Mouse (Mus musculus) hindbrain, postnatal 0 days (tissue): ENCODE measurements around the gene 9430097D07Rik. TPM values are rescaled to one million over a fixed set of nuclear protein-coding genes. Genes with fewer than 3 reads are reported as not detected.

Experiments
- ATAC-seq: fragments of 200-750 bp; cut with Nextera tagmentation; 2 replicates; pipeline ENCODE4 v1.8.0; 2017; ENCODE audit warnings: mild to moderate bottlenecking, moderate TSS enrichment, moderate library complexity
- DNase-seq: peaks from one replicate; pipeline ENCODE4 v3.0.0-alpha.2; 2015; ENCODE audit warnings: low spot score
- H3K27ac ChIP-seq: fragments of 300-500 bp; sonication (generic); 2 replicates; pipeline ENCODE4 v1.5.1; 2014; ENCODE audit warnings: mild to moderate bottlenecking
- H3K27me3 ChIP-seq: fragments of 300-500 bp; sonication (generic); 2 replicates; pipeline ENCODE4 v1.6.1; 2014; ENCODE audit warnings: low read length, mixed read lengths; ENCODE audit not compliant: insufficient read depth
- H3K36me3 ChIP-seq: fragments of 300-500 bp; sonication (generic); 2 replicates; pipeline ENCODE4 v1.6.1; 2014; ENCODE audit warnings: low read length, mixed read lengths; ENCODE audit not compliant: insufficient read depth
- H3K4me1 ChIP-seq: fragments of 300-500 bp; sonication (generic); 2 replicates; pipeline ENCODE4 v1.6.1; 2014; ENCODE audit warnings: antibody characterized with exemption, low read length, mixed read lengths; ENCODE audit not compliant: insufficient read depth
- H3K4me2 ChIP-seq: fragments of 300-500 bp; sonication (generic); 2 replicates; pipeline ENCODE4 v1.6.1; 2014; ENCODE audit warnings: low read depth, mild to moderate bottlenecking, low read length, moderate library complexity, mixed read lengths
- H3K4me3 ChIP-seq: fragments of 300-500 bp; sonication (generic); 2 replicates; pipeline ENCODE4 v1.5.1; 2014; ENCODE audit warnings: low read length
- H3K9ac ChIP-seq: fragments of 300-500 bp; sonication (generic); replicated peaks from 2 replicates; pipeline ENCODE4 v1.6.1; 2014; ENCODE audit warnings: mild to moderate bottlenecking, low read length, moderate library complexity, mixed read lengths
- H3K9me3 ChIP-seq: fragments of 300-500 bp; sonication (generic); 2 replicates; pipeline ENCODE4 v1.6.1; 2016; ENCODE audit warnings: low read length, mixed read lengths
- CTCF ChIP-seq: IDR thresholded peaks from 2 replicates; pipeline ENCODE4 v1.5.1; 2016; ENCODE audit warnings: antibody characterized with exemption, control low read depth, low read depth
- WGBS: fragments of 180-500 bp; shearing (Covaris S2); extraction: QIAGEN DNeasy Blood & Tissue Kit; methylation state at CpG from one replicate; pipeline ENCODE4 v1.1.7; 2014; 5-methylcytosine and 5-hydroxymethylcytosine counted together
- polyA plus RNA-seq: library from polyadenylated mRNA; unstranded; fragments of >200 nt; fragmentation: Nextera tagmentation; extraction: Ambion mirVana; gene quantifications from 2 replicates; pipeline ENCODE4 v1.2.1, GENCODE M21; 2015
- total RNA-seq: library from RNA; depleted of rRNA; stranded (reverse); fragments of >200 nt; gene quantifications from 2 replicates; pipeline ENCODE4 v1.2.3, GENCODE M21; 2014

Gene 9430097D07Rik
- total and polyA plus RNA-seq, 2 experiments from 2014 or later, result 0.21 to 0.76 TPM

DNA sequence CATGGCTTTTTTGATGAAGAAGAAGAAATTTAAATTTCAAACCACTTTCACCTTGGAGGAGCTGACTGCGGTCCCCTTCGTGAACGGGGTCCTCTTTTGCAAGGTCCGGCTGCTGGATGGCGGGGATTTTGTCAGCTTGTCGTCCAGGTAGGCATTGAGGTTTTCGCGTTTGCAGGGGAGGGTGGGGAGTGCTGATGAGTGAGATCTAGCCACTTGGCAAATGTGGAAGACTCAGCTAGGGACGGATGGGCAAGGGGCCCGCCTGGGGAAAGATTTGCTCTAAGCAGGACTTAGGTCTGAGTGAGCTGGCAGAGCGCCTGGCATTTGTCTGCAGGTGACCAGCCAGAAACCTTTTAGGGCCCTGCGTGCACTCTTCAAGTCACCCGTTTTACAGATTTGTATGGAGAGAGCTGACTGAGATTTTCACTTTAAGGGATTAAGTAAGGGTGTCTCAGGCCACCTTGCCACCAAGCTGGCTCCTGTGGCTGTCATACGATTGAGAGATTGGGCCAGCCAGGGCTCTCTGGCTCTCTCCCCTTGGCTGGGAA is 39.3 kb downstream of the 9430097D07Rik start:
- H3K9ac ChIP-seq, result peak overlapping the region; percentile 99
- no peaks in the 10 kb centered on the region for H3K27me3 ChIP-seq
- WGBS, result 2% methylated on average over 14 of the region's 14 CpGs
- H3K27ac ChIP-seq, result peak overlapping the region; percentile 94
- no peak for TF ChIP-seq CTCF
- peak; percentile 53 for DNase-seq
- H3K4me2 ChIP-seq, result peak overlapping the region; percentile 74
- no peaks in the 10 kb centered on the region for H3K36me3 ChIP-seq
- peak overlapping the region; percentile 97 for H3K4me3 ChIP-seq
- H3K9me3 ChIP-seq, result no peaks in the 10 kb centered on the region
- ATAC-seq, result no peak
- peaks cover 25% of the 10 kb centered on the region for H3K4me1 ChIP-seq

- under 1% methylated on average over 45 of the region's 56 CpGs for WGBS
- no peaks in the 10 kb centered on the region for H3K36me3 ChIP-seq
- H3K9ac ChIP-seq, result peak overlapping the region; percentile 99
- peak overlapping the region; percentile 97 for H3K4me3 ChIP-seq
- no peak for ATAC-seq
- peak overlapping the region; percentile 94 for H3K27ac ChIP-seq
- H3K4me2 ChIP-seq, result peak overlapping the region; percentile 74
- H3K4me1 ChIP-seq, result peaks cover 25% of the 10 kb centered on the region
- no peak for TF ChIP-seq CTCF
- H3K27me3 ChIP-seq, result no peaks in the 10 kb centered on the region
- no peaks in the 10 kb centered on the region for H3K9me3 ChIP-seq
- DNase-seq, result peak; percentile 68
These were observed 39.9 kb downstream of the 9430097D07Rik start for GRCm38 (mm10) chr2:32535501-32535991.

DNA sequence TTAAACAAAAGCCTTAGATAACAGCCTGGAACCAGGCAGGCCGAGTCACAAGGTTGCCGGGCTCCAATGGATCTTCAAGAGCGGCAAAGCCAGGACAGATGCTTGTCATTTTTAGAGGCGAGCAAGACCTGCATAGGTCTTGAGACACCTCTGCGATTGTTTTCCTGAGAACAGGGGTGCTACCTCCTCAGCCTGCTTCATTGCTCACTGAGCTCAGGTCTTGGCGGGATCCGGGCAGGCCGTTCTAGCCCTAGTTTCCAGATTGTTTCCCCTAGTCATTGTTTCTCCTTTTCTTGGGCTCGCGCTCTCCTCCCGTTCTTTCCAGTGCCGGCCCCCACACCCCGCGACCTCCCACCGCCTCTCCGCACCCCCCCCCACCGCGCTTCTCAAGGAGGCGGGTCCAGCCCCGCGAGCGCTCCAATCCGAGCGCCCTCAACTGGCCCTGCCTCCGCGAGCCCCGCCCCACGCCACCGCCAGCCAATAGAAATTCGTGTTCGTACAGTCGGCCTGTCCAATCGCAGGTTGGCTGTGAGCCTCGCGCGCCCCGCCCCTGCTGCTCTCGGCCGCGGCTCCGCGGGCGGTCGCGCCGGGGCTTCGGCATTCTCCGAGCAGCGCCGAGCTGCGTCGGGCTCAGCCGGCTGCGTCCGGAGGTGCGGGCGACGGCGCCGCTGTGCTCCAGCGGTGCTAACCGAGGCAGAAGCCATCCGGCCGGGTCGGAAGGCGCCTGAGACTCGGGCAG is 40.6 kb downstream of the 9430097D07Rik start, which contains the start of gene Fam102a:
Gene Fam102a (plus strand): TSS at position 600 of the 739 bp plus-strand sequence.
- peak within 1 kb of the TSS; percentile 74 for H3K4me2 ChIP-seq
- peak; percentile 97 for ATAC-seq
- peaks cover 23% of the 10 kb centered on the region for H3K4me1 ChIP-seq
- H3K27me3 ChIP-seq, result no peaks in the 10 kb centered on the region
- under 1% methylated on average over 64 of the region's 67 CpGs for WGBS
- H3K4me3 ChIP-seq, result peak within 1 kb of the TSS; percentile 97
- H3K9me3 ChIP-seq, result no peaks in the 10 kb centered on the region
- H3K9ac ChIP-seq, result peak within 1 kb of the TSS; percentile 99
- TF ChIP-seq CTCF, result no peak
- DNase-seq, result peak; percentile 98
- H3K27ac ChIP-seq, result peak within 1 kb of the TSS; percentile 94
- H3K36me3 ChIP-seq, result no peaks in the 10 kb centered on the region

GRCm38 (mm10) chr2:32534061-32534732 is 41.3 kb downstream of the 9430097D07Rik start:
- Histone ChIP-seq H3K27me3 (no peaks in the 10 kb centered on the region), H3K4me3 (peak overlapping the region; percentile 97), H3K36me3 (no peaks in the 10 kb centered on the region), H3K4me2 (peak overlapping the region; percentile 74), H3K9ac (peak overlapping the region; percentile 47), H3K9me3 (no peaks in the 10 kb centered on the region), H3K4me1 (peaks cover 16% of the 10 kb centered on the region), H3K27ac (peak overlapping the region; percentile 79)
- TF ChIP-seq CTCF, result no peak
- DNase-seq, result peak; percentile 64
- 11% methylated on average over 13 of the region's 13 CpGs for WGBS
- no peak for ATAC-seq

GRCm38 (mm10) chr2:32533163-32533562 is 42.3 kb downstream of the 9430097D07Rik start:
- WGBS, result 94% methylated on average over 2 of the region's 2 CpGs

GRCm38 (mm10) chr2:32530479-32530878 is 45.0 kb downstream of the 9430097D07Rik start:
- Histone ChIP-seq H3K9me3 (no peaks in the 10 kb centered on the region), H3K4me2 (no peak overlapping the region), H3K4me1 (no peaks in the 10 kb centered on the region), H3K36me3 (no peaks in the 10 kb centered on the region), H3K27me3 (no peaks in the 10 kb centered on the region), H3K27ac (no peak overlapping the region), H3K9ac (no peak overlapping the region), H3K4me3 (no peak overlapping the region)
- DNase-seq (no peak), ATAC-seq (no peak)
- 87% methylated on average over 2 of the region's 2 CpGs for WGBS
- TF ChIP-seq CTCF, result no peak

More at GRCm38 (mm10) chr2:32533163-32533562, 42.3 kb downstream of the 9430097D07Rik start:
- no peaks in the 10 kb centered on the region for H3K27me3 ChIP-seq
- ATAC-seq (no peak), DNase-seq (no peak)
- H3K4me1 ChIP-seq, result peaks cover 10% of the 10 kb centered on the region
- no peak overlapping the region for H3K27ac ChIP-seq
- H3K4me3 ChIP-seq, result no peak overlapping the region
- TF ChIP-seq CTCF, result no peak
- no peaks in the 10 kb centered on the region for H3K9me3 ChIP-seq
- no peaks in the 10 kb centered on the region for H3K36me3 ChIP-seq
- no peak overlapping the region for H3K9ac ChIP-seq
- H3K4me2 ChIP-seq, result no peak overlapping the region
